Mouse (Mus musculus): ENCODE data around the gene Ubb. TPM values are rescaled to one million over a fixed set of nuclear protein-coding genes. Genes with fewer than 3 reads are reported as not detected.
A peak's percentile ranks its signal among the peaks of the same experiment; 100 is the strongest.
"Not testable (repeated sequence)": the region's sequence is repeated elsewhere in the genome, so short reads cannot be mapped to it uniquely, and the experiment has no call there.

The Ubb gene
- polyA plus RNA-seq (2012; rRNA removed), result 2,108 and 2,141 TPM in 2 replicates

- peak; percentile 89 for DNase-seq (ENCODE audit: low spot score)
Observed at GRCm38 (mm10) chr11:62550727-62551225, at the start of gene Ubb. Ubb (plus strand) TSS chr11:62551171.

DNA sequence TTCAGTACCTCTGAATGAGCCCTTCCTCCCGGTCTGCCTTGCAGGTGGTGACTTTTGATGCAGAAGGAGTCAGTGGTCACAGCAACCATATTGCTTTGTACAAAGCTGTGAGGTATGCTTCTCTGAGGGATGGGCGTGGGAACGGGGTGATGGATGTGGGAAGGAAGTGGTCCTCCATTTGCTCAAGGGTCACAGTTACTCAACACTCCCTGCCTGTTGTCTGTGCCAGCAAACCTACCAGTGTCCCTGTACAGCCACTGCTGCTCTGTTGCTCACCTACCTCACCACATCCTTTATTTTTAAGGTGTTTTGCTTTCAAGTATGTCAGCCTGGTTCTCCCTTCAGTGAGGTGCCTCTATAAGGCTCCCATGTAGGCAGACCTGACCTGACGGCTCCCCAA is 43.3 kb upstream of the Ubb start:
- no peak for DNase-seq (ENCODE audit: low spot score)

GRCm38 (mm10) chr11:62508365-62508764 is 42.6 kb upstream of the Ubb start:
- DNase-seq (ENCODE audit: low spot score), result not testable (repeated sequence)

DNA sequence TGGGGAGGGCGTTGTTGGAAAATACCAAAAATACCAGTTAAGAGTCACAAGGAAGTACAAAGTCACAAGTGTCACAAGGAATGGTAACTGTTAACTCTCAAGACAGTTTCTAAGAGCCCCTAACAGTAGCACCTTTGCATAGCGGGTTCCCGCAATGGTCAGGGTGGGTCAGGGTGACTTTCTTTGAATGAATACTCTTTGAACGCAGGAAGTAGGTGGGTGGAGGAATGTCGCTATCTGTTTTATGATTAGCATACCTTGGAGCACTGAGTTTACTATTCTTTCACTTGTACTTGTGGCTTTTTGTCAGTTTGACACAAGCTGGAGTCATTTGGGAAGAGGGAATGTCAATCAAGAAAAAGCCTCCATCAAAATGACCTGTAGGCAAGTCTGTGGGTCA is 42.2 kb upstream of the Ubb start:
- DNase-seq (ENCODE audit: low spot score), result not testable (repeated sequence)

GRCm38 (mm10) chr11:62509571-62509970 is 41.4 kb upstream of the Ubb start:
- no peak for DNase-seq (ENCODE audit: low spot score)

DNA sequence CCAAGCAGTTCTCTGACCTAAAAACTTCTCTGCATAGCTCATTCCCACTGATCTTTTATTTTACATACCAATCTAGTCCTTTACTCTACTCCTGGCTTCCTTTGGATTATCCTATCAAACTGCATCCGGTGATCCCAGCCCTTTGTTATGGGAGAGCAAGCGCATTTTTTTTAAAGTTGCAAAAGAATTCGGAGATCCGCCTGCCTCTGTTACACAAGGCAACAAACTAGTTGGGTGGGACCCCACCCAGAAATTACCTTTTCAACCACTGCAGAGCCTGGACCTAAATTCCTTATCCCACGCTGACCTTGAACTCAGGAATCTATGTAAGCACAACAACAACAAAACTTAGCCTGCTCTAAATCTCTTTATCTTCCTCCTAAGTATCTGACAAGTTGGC is 40.0 kb upstream of the Ubb start:
- DNase-seq (ENCODE audit: low spot score), result no peak

GRCm38 (mm10) chr11:62511444-62512202 is 39.3 kb upstream of the Ubb start:
- DNase-seq (ENCODE audit: low spot score), result no peak

DNA sequence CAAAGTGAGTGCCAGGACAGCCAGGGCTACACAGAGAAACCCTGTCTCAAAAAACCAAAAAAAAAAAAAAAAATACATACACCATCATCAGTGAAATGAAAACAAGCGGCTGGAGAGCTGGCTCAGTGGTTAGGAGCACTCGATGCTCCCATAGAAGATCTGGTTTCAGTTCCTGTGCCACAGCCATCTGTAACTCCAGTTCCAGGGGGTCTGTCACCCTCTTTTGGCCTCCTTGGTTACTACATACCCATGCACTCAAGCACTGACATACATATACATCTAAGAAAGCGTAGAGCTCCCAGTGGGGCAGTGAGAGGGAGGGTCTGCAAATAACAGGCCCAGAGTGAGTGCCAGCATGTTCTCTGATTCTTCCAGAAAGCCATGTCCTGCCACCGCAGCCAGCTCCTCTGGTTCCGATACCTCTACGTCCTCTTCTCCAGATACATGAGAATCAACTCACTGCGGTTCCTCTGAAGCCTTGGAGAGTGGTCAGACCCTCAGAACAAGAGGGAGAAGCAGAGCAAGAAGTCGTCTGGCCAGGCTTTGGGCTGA is 38.4 kb upstream of the Ubb start:
- no peak for DNase-seq (ENCODE audit: low spot score)

DNA sequence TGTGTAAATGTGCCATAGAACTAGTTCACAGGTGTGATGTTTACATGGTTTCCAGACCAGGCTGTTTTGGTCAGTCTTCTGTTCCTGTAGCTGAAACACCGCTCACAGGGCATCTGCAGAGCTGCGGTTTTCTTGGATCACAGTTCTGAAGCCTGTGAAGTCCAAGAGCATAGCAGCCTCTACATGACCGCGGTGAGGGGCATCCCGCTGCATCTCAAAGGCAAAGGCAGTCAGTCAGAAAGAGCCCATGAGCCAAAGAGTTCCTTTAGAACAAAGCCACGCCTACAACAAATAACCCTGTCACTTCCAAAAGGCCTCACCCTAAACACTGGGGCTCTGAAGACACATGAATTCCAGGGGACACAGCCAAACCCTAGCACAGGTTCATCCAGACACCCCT is 37.7 kb upstream of the Ubb start:
- DNase-seq (ENCODE audit: low spot score), result no peak

- DNase-seq (ENCODE audit: low spot score), result no peak
Observed at GRCm38 (mm10) chr11:62518991-62519390, 32.0 kb upstream of the Ubb start.

DNA sequence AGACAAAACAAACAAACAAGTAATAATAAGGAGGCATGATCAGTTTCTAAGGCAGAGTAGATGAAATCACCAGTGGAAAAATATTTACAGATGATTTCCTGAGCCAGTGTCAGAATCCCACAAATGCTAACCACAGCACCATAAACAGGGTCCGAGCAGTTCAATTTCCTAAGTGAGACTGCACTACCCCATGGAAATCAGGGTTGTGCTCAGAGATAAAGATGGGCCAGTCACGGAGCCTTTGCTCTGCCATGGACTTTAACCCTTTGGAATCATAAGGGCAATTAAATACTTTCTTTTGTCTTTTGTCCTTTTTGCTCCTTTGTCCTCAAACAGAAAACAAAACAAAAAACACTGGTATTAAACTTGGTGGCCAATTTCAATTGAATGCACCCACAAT is 28.7 kb upstream of the Ubb start:
- DNase-seq (ENCODE audit: low spot score), result no peak

DNA sequence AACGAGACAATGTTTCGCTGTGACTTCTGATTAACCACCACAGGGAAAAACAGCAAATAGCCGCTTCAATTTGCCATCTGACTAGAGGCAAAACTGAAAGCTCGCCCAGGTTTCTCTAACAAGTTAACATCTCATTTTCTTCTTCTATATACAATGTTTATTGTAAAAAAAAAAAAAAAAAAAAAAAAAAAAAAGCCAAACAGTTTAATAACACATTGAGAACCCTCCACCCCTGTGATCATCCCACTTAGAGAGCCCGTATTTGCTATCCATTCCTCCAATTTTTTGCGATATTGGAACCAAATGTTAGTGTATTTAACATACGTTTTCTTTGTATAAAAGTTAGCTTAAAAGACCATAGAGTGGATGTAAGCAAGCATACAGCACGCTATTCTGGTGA is 13.9 kb upstream of the Ubb start:
- DNase-seq (ENCODE audit: low spot score), result no peak

DNA sequence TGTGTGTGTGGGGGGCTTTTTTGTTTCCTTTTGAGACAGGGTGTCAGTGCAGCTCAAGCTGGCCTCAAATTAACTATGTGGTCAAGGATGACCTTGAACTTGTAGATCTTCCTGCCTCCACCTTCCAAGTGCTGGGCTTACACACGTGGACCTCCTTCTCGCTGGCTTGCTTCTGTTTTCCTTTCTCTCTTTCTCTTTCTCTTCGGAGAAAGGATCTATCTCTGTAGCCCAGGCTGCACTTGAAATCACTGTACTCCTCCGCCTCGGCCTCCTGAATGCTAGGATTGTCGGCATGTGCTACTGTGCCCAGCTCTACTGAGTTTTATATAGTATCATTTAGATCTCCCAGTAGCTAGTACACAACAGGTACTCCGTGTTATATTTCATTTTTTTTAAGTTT is 13.4 kb upstream of the Ubb start:
- DNase-seq (ENCODE audit: low spot score), result no peak

DNA sequence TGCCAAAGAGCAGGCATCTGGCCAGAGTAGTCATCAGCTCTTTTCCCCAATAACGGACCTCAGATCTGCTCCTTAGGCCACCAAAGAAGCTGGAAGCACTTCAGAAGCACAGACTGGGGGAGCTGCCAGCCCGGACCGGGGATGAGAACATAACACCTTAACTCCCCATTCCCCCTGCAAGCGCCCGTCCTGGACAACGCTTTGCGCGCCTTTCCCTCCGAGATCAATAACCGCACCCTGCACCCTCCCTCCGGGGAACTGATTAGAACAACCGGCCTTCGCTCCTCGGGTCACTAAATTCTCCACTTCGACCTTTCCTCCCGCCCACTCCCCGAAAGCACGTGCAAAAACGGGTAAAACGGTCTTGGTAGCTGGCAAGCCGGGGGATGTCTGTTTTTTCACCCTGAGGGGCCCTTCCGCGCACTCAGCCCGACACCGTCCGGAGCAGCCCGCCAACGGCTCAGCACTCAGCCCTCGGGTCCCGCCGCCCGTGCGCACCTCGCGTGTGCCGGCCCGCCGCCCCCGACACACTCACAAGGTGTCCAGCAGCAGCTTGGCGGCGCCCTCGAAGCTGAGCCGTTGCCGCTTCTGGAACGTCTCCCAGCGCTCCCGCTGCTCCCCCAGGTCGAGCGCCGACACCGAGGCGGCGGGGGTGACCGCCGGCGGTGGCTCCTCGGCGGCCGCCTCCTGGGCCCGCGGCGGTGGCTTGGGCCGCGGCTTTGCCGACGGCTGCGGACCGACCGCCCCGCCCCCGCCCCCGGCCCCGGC is 12.5 kb upstream of the Ubb start:
- DNase-seq (ENCODE audit: low spot score), result peak; percentile 62

DNA sequence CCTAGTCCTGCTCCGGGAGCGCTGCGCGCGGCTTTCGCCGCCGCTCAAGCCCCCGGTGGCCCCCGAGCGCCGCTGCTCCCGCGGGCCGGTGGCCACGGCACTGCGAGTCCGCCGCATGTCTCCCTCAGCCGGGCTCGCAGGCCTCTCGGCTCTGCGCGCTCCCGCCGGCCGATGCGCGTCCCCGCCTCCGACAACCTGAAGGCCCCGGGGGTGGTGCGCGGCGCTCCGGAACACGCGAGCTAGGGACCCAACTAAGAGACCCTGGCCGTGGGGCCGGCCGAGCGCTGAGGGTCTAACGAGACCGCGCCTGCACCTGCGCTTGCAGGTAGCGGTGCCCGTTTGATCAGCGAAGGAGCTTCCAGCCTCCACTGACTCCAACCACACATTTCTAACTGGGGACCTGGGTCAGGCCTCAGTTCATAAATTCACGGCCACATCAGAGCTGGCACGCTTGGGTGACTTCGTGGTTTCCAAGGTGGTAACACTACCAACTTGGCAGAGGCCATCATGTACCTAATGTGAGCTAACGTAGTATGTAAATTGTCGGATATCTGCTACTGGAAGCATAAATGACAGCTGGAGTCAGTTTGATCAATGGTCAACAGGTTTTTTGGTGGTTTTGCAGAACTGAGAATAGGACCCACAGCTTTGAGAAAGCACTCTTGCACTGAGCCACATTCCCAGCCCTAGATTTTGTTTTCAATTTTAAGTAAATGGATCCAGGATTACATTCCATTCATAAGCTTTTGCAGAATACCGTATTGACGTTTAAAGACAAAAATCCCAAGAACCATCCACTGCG is 11.7 kb upstream of the Ubb start, which contains the start of gene Cenpv:
Cenpv (minus strand) TSS at position 173 of the 802 bp plus-strand sequence.
- DNase-seq (ENCODE audit: low spot score), result peak; percentile 78

- no peak for DNase-seq (ENCODE audit: low spot score)
Observed at GRCm38 (mm10) chr11:62540167-62540566, 10.8 kb upstream of the Ubb start.

- DNase-seq (ENCODE audit: low spot score), result no peak
Observed at GRCm38 (mm10) chr11:62540969-62541368, 10.0 kb upstream of the Ubb start.

DNA sequence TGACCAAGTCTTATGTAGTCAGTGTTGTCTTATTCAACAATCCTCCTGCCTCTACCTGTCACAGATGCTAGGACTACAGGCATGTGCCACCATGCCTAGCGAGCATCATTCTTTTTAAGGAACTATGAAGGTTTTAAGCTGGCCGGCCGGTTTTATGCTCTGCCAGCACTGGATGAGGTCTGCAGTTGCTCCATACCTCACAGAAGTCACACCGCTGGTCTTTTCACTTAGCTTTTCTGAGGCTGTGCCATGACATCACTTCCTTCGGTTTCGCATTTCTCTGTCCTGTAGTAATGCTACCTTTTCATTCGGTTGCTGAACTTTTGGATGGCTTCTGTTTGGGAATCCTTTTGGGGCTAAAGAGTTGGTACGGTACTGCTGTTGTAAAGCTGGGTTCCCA is 9.4 kb upstream of the Ubb start:
- DNase-seq (ENCODE audit: low spot score), result no peak

GRCm38 (mm10) chr11:62543991-62544390 is 7.0 kb upstream of the Ubb start:
- no peak for DNase-seq (ENCODE audit: low spot score)

DNA sequence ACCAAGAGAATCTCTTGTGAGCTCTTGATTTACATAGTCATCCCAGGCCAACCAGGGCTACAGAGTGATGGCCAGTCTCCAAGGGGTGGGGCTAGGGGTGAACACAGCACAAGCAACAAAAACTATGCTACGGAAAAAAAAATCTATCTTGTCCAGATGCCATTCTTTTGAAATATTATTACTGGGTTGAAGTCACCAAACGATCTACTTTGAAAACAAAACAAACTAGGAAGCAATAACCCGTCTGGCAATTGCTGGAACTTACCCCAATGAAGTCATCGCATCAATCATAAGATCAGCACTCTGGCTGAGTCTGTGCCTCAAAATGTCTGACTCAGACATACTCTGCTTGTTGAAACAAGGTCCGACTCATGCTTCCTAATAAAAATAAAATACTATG is 1.2 kb upstream of the Ubb start:
- DNase-seq (ENCODE audit: low spot score), result no peak

DNA sequence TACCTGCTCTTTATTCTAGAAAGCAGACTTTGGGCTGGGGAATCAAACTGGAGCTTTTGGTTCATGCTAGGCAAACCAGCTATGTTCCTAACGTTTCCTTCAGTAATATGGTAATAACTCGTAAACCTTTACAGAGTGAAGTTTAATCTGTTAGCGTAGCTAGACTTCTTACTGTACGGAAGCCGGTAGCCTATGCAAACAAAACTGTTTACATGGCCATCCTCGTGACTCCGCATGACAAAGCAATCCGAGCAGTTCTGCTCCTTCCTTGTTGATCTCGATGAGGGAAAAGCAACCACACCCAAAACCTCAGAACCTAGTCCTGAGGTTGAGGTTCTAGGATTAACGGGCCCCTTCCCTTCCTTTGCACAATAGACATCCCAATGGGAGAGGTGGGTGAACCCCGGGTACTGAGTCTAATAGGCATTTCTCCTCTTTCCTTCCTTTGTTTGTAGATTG is 715 bp upstream of the Ubb start:
- peak; percentile 28 for DNase-seq (ENCODE audit: low spot score)

Measured in urinary bladder, adult 2 months (tissue).